Comparison of ENCODE assay signal across 13 mouse cellular contexts in the genomic region with DNA sequence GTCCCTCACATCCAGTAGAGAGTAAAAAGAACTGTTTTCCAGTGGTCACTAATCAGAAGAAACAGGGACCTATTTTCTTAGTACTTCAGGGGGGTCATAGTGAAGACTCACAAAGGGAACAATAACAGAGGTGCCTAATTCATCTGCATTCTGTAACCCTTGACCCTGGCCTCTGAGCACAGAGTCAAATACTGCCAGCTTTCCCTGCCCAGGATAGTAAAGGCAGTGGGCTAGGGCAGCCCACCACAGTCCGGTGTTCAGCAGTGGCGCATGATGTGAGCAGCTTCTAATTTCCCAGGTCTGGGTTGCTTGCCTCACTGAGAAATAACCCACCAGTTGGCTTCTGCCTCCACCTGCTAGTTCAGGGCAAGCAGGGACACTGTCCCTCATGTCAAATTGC.
"Had no signal": no experiment of that assay in that cellular context is flagged by ENCODE, and none has a peak within 500 bp of the region (broad histone marks: within the 10 kb centered on the region; RNA-seq: fewer than 3 reads in every experiment).

No protein-coding gene starts in this region.

- H3K27me3 ChIP-seq: liver, embryonic 15.5 days; neural tube, embryonic 15.5 days had no signal

- ATAC-seq: lung, postnatal 0 days had no signal

- H3K9me3 ChIP-seq: liver, embryonic 15.5 days; neural tube, embryonic 15.5 days had no signal

- H3K4me3 ChIP-seq: liver, embryonic 15.5 days; neural tube, embryonic 15.5 days had no signal

- H3K27ac ChIP-seq: liver, embryonic 15.5 days; neural tube, embryonic 15.5 days had no signal

- H3K9ac ChIP-seq: liver, embryonic 15.5 days; neural tube, embryonic 15.5 days had no signal

- H3K4me1 ChIP-seq: liver, embryonic 15.5 days; neural tube, embryonic 15.5 days had no signal

- DNase-seq: kidney, adult 18-20 months; kidney, postnatal 10 days; kidney, postnatal 4 days; left cerebral cortex, postnatal 4 days; lung, adult 2 months; lung, postnatal 36 days; right cerebral cortex, adult 18-20 months; right cerebral cortex, postnatal 25 days; thymus, postnatal 36 days had no signal

- H3K36me3 ChIP-seq: liver, embryonic 15.5 days; neural tube, embryonic 15.5 days had no signal

- H3K4me2 ChIP-seq: liver, embryonic 11.5 days; liver, embryonic 15.5 days; neural tube, embryonic 15.5 days had no signal
